Comparison of ENCODE assay signal across 8 mouse cellular contexts in genomic region chr11:95520456-95521072, GRCm38 (mm10). TPM values are rescaled to one million over a fixed set of nuclear protein-coding genes. Genes with fewer than 3 reads are reported as not detected.
DNase-seq lines count a peak whose midpoint lies in the region; ATAC-seq and TF ChIP-seq lines count a peak whose summit lies in the region.

No protein-coding gene starts in this region.

- intact Hi-C loops in gastrocnemius, adult 2 months (cut with DNase I) = loop anchor here (1.0 to 5.0 kb wide), 4 partner anchors 136 to 404 kb away; partner anchors contain the start of genes Kat7 and Slc35b1
- intact Hi-C loops in left cerebral cortex, adult 2 months (cut with DNase I) = loop anchor here (1.0 to 5.0 kb wide), 5 partner anchors 122 to 402 kb away; partner anchors contain the start of gene Slc35b1

- peak overlapping the region; percentile 48 for H3K4me2 ChIP-seq in hindbrain, postnatal 0 days (ENCODE audit: low read depth, low read length)

- peak; percentile 69 for ATAC-seq in hindbrain, postnatal 0 days

- H3K27ac ChIP-seq in gastrocnemius, adult 2 months = no peak overlapping the region
- H3K27ac ChIP-seq in hindbrain, postnatal 0 days = peak overlapping the region; percentile 43; the same call in 1 of the 2 replicates
- H3K27ac ChIP-seq in left cerebral cortex, adult 2 months = no peak overlapping the region
- H3K27ac ChIP-seq in macrophage = no peak overlapping the region

- no peaks in the 10 kb centered on the region for H3K79me2 ChIP-seq in macrophage (ENCODE audit: inconsistent target)

- H3K9me3 ChIP-seq in hindbrain, postnatal 0 days (ENCODE audit: low read length) = no peaks in the 10 kb centered on the region

- TF ChIP-seq CTCF in gastrocnemius, adult 2 months (IDR thresholded peaks at IDR 0.05) = no peak; the same call in 1 of the 2 replicates
- TF ChIP-seq CTCF in hindbrain, postnatal 0 days (IDR thresholded peaks at IDR 0.05; ENCODE audit: low read depth) = peak; percentile 99
- TF ChIP-seq CTCF in left cerebral cortex, adult 2 months (IDR thresholded peaks at IDR 0.05) = peak; percentile 98

- H3K27me3 ChIP-seq in hindbrain, postnatal 0 days (ENCODE audit: insufficient read depth, low read length) = no peaks in the 10 kb centered on the region

- 3% methylated on average over 27 of the region's 27 CpGs for WGBS in hindbrain, postnatal 0 days
- 2% methylated on average over 27 of the region's 27 CpGs for WGBS in macrophage (ENCODE audit: missing documents)

- peak; percentile 90 for DNase-seq in WW6 (ENCODE audit: low read depth, low spot score)
- DNase-seq in cerebellum, postnatal 36 days = peak; percentile 92
- peak; percentile 91 for DNase-seq in gastrocnemius, adult 2 months
- peak; percentile 95 for DNase-seq in hindbrain, postnatal 0 days (ENCODE audit: low spot score)
- DNase-seq in left cerebral cortex, adult 2 months (ENCODE audit: extremely low spot score in 1 of 2, low spot score in 2 of 2) = peak; percentile 83 to 86
- DNase-seq in retina, postnatal 7 days (ENCODE audit: low read depth, low spot score) = peak; percentile 80
- DNase-seq in urinary bladder, adult 18-20 months (ENCODE audit: low spot score in 2 of 2) = peak; percentile 74 to 78

- H3K4me3 ChIP-seq in gastrocnemius, adult 2 months = peak overlapping the region; percentile 61
- 0 out of 2 replicates have a peak overlapping the region, but pooled peaks have one; percentile 14 for H3K4me3 ChIP-seq in hindbrain, postnatal 0 days (ENCODE audit: low read length)
- peak overlapping the region; percentile 1; the same call in 1 of the 2 replicates for H3K4me3 ChIP-seq in left cerebral cortex, adult 2 months
- peak overlapping the region; percentile 19; the same call in 1 of the 2 replicates for H3K4me3 ChIP-seq in macrophage (ENCODE audit: inconsistent target)

- peak overlapping the region; percentile 9; the same call in 1 of the 2 replicates for H3K9ac ChIP-seq in hindbrain, postnatal 0 days (replicated peaks; ENCODE audit: low read length)

- H3K4me1 ChIP-seq in hindbrain, postnatal 0 days (ENCODE audit: insufficient read depth, low read length) = no peaks in the 10 kb centered on the region

- no peaks in the 10 kb centered on the region for H3K36me3 ChIP-seq in hindbrain, postnatal 0 days (ENCODE audit: insufficient read depth, low read length)
- no peaks in the 10 kb centered on the region for H3K36me3 ChIP-seq in macrophage (ENCODE audit: inconsistent target)

RNA-seq across cellular contexts. Expression of gene Nxph3, which starts 6.2 kb away (rescaled TPM):
- under 1 TPM; 0.20 to 0.23 TPM for total RNA-seq in gastrocnemius, adult 2 months (2021)
- 21.4 and 23.6 TPM in 2 replicates for total RNA-seq in hindbrain, postnatal 0 days (2014; rRNA removed)
- 3.7 and 4.1 TPM in 2 replicates for polyA plus RNA-seq in hindbrain, postnatal 0 days (2015; fragmentation: Nextera tagmentation; extraction: Ambion mirVana)
- total RNA-seq in left cerebral cortex, adult 2 months (2021) = 10 to 100 TPM; 19.8 to 26.5 TPM
- total RNA-seq in macrophage (2018; cell fraction: chromatin; rRNA removed) = not detected
- under 1 TPM in 1 of 26 experiments, not detected in 25; 0.05 TPM for total RNA-seq in macrophage (2018; cell fraction: cytosol; rRNA removed)
- total RNA-seq in macrophage (2018; cell fraction: nucleus; rRNA removed) = not detected
- polyA plus RNA-seq in macrophage (2018) = not detected in 3 replicates

Comparison
In these comparisons a context has a peak if more than half of its experiments do, and no peak if none do; other contexts are left out.
1. H3K4me3 ChIP-seq: peak in every context shown above with its lines; median percentile 61 in gastrocnemius, adult 2 months; 19 in macrophage; 14 in hindbrain, postnatal 0 days; 1 in left cerebral cortex, adult 2 months.
2. RNA of gene Nxph3, which starts 6.2 kb away (total RNA-seq): 19.8 to 26.5 TPM in left cerebral cortex, adult 2 months and 21.4 to 23.6 TPM in hindbrain, postnatal 0 days; 0.20 to 0.23 TPM in gastrocnemius, adult 2 months; every median in the first group is over 10 times any median in the second.
3. Peak in every context shown above with its lines, with median percentiles within 50 percentile points of each other: DNase-seq.